Mouse (Mus musculus): ENCODE measurements around the gene Tex33.
"Not testable (repeated sequence)": the region's sequence is repeated elsewhere in the genome, so short reads cannot be mapped to it uniquely, and the experiment has no call there.

DNA sequence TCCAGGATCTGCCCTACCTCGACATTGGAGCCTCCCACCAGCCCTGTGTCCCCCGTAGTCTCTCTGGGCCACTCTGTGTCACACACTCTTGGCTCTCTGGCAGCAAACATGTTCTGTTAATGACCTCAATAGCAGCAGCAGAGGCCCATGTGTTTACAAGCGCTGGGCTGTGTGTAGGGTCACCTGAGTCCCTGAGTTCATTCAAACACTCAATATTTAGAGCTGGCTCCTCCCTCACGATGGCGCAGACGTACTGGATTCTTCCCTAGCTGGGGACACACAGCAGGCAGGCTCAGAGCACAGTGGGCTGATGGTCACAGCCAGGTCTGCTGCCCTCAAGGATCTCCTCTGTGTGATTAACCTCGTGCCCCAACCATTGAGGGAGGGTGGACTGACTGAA lies 54.8 kb downstream of the Tex33 start:
- not testable (repeated sequence) for TF ChIP-seq CTCF (IDR thresholded peaks at IDR 0.05; ENCODE audit: borderline replicate concordance, insufficient read depth, low read depth, low read length); POLR2A (IDR thresholded peaks at IDR 0.05; ENCODE audit: borderline replicate concordance, insufficient read depth, low read length)

All from cerebellum, adult 2 months (tissue).